Mouse (Mus musculus): ENCODE data around the gene Nmur2. TPM values are rescaled to one million over a fixed set of nuclear protein-coding genes. Genes with fewer than 3 reads are reported as not detected.

Gene Nmur2
- total RNA-seq, 1 experiment = not detected

- in situ Hi-C loops (cut with MboI; ENCODE audit: low sequenced_read_pairs in 2 of 2, unreplicated experiment in 2 of 2) = loop anchor here (25.0 kb wide), 2 partner anchors 394 to 419 kb away; no protein-coding TSS in a partner anchor
- H3K9ac ChIP-seq (ENCODE audit: insufficient read depth, low read depth, low read length, poor library complexity, severe bottlenecking) = no peak overlapping the region
- no peak overlapping the region for H3K27ac ChIP-seq (ENCODE audit: insufficient read depth, low read depth, low read length, poor library complexity, severe bottlenecking)
- no peak for DNase-seq (ENCODE audit: low read depth, low spot score)
- H3K4me1 ChIP-seq (ENCODE audit: control insufficient read depth in 2 of 2, insufficient read depth in 2 of 2, low read length in 2 of 2, poor library complexity in 1 of 2) = no peaks in the 10 kb centered on the region
- TF ChIP-seq HCFC1 (IDR thresholded peaks at IDR 0.05; ENCODE audit: borderline replicate concordance, insufficient read depth, low read length) (no peak), ZC3H11A (IDR thresholded peaks at IDR 0.05; ENCODE audit: borderline replicate concordance, low read depth, low read length) (no peak), MAFK (IDR thresholded peaks at IDR 0.05; ENCODE audit: insufficient read depth, low read depth, low read length) (no peak), ZNF384 (IDR thresholded peaks at IDR 0.05; ENCODE audit: low read depth, low read length) (no peak), CHD2 (IDR thresholded peaks at IDR 0.05; ENCODE audit: low read depth, low read length) (no peak)
- H3K9me3 ChIP-seq (ENCODE audit: control insufficient read depth, insufficient read depth, low read depth, low read length) = no peaks in the 10 kb centered on the region
- no peak overlapping the region for H3K4me3 ChIP-seq (ENCODE audit: insufficient read depth in 1 of 2, low read depth in 1 of 2, low read length in 2 of 2, poor library complexity in 1 of 2, severe bottlenecking in 1 of 2)
- H3K36me3 ChIP-seq (ENCODE audit: control insufficient read depth, insufficient read depth, low read length, poor library complexity, severe bottlenecking) = no peaks in the 10 kb centered on the region
These were observed 59.2 kb downstream of the Nmur2 start for GRCm38 (mm10) chr11:55981656-55982055.

GRCm38 (mm10) chr11:55978146-55978545 lies 62.7 kb downstream of the Nmur2 start:
- in situ Hi-C loops (cut with MboI; ENCODE audit: low sequenced_read_pairs in 2 of 2, unreplicated experiment in 2 of 2) = loop anchor here (25.0 kb wide), 2 partner anchors 391 to 416 kb away; no protein-coding TSS in a partner anchor
- Histone ChIP-seq H3K4me1 (ENCODE audit: control insufficient read depth in 2 of 2, insufficient read depth in 2 of 2, low read length in 2 of 2, poor library complexity in 1 of 2) (no peaks in the 10 kb centered on the region), H3K9ac (ENCODE audit: insufficient read depth, low read depth, low read length, poor library complexity, severe bottlenecking) (no peak overlapping the region)

More at GRCm38 (mm10) chr11:55978146-55978545, 62.7 kb downstream of the Nmur2 start:
- Histone ChIP-seq H3K36me3 (ENCODE audit: control insufficient read depth, insufficient read depth, low read length, poor library complexity, severe bottlenecking) (no peaks in the 10 kb centered on the region), H3K4me3 (ENCODE audit: insufficient read depth in 1 of 2, low read depth in 1 of 2, low read length in 2 of 2, poor library complexity in 1 of 2, severe bottlenecking in 1 of 2) (no peak overlapping the region), H3K27ac (ENCODE audit: insufficient read depth, low read depth, low read length, poor library complexity, severe bottlenecking) (no peak overlapping the region), H3K9me3 (ENCODE audit: control insufficient read depth, insufficient read depth, low read depth, low read length) (no peaks in the 10 kb centered on the region)
- no peak for DNase-seq (ENCODE audit: low read depth, low spot score)
- TF ChIP-seq HCFC1 (IDR thresholded peaks at IDR 0.05; ENCODE audit: borderline replicate concordance, insufficient read depth, low read length) = no peak
- TF ChIP-seq ZNF384 (IDR thresholded peaks at IDR 0.05; ENCODE audit: low read depth, low read length) = no peak
- no peak for TF ChIP-seq MAFK (IDR thresholded peaks at IDR 0.05; ENCODE audit: insufficient read depth, low read depth, low read length)
- TF ChIP-seq ZC3H11A (IDR thresholded peaks at IDR 0.05; ENCODE audit: borderline replicate concordance, low read depth, low read length) = no peak
- TF ChIP-seq CHD2 (IDR thresholded peaks at IDR 0.05; ENCODE audit: low read depth, low read length) = no peak
